24 mouse cellular contexts compared by ENCODE assay signal in the genomic region with DNA sequence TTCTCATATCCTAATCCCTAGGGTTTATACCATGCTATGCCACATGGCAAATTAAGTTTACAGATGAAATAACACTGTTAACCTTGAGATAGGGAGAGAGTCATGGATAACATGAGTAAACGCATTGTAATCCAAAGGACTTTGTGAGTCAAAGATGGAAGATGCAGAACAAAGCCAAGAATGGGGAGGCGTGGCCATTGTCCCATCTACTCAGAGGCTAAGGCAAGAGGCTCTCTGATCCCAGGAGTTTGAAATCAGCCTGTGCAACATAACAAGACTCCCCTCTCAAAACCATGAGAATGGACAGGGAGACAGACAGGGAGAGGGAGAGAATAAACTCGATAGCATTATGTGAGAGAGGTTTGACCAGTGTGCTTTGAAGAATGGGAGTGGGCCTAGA.
"Had no signal": no experiment of that assay in that cellular context is flagged by ENCODE, and none has a peak within 500 bp of the region (broad histone marks: within the 10 kb centered on the region; RNA-seq: fewer than 3 reads in every experiment).

No protein-coding gene starts in this region.

- H3K27ac ChIP-seq: limb, embryonic 10.5 days; limb, embryonic 13.5 days; liver, embryonic 12.5 days; liver, embryonic 15.5 days; lung, embryonic 15.5 days; midbrain, embryonic 10.5 days; midbrain, embryonic 15.5 days; neural tube, embryonic 12.5 days; neural tube, embryonic 15.5 days; stomach, postnatal 0 days had no signal

- H3K4me3 ChIP-seq: limb, embryonic 10.5 days; limb, embryonic 13.5 days; liver, embryonic 12.5 days; liver, embryonic 15.5 days; lung, embryonic 15.5 days; megakaryocyte, embryonic 14.5 days; midbrain, embryonic 10.5 days; midbrain, embryonic 15.5 days; neural tube, embryonic 12.5 days; neural tube, embryonic 15.5 days had no signal

- H3K27me3 ChIP-seq: limb, embryonic 13.5 days; liver, embryonic 12.5 days; liver, embryonic 15.5 days; lung, embryonic 15.5 days; megakaryocyte, embryonic 14.5 days; midbrain, embryonic 15.5 days; neural tube, embryonic 12.5 days; neural tube, embryonic 15.5 days had no signal

- H3K36me3 ChIP-seq: limb, embryonic 10.5 days; limb, embryonic 13.5 days; liver, embryonic 12.5 days; liver, embryonic 15.5 days; lung, embryonic 15.5 days; midbrain, embryonic 10.5 days; midbrain, embryonic 15.5 days; neural tube, embryonic 12.5 days; neural tube, embryonic 15.5 days had no signal

- H3K4me1 ChIP-seq: limb, embryonic 10.5 days; limb, embryonic 13.5 days; liver, embryonic 12.5 days; liver, embryonic 15.5 days; lung, embryonic 15.5 days; megakaryocyte, embryonic 14.5 days; midbrain, embryonic 10.5 days; midbrain, embryonic 15.5 days; neural tube, embryonic 12.5 days; neural tube, embryonic 15.5 days had no signal

- DNase-seq: kidney, adult 9 months; kidney, postnatal 14 days; kidney, postnatal 4 days; liver; lung, adult 18-20 months; lung, postnatal 10 days; lung, postnatal 36 days; right cerebral cortex, adult 18-20 months; right cerebral cortex, postnatal 14 days; right cerebral cortex, postnatal 4 days; thymus, adult 2 months; thymus, postnatal 14 days; thymus, postnatal 4 days had no signal

- H3K9ac ChIP-seq: limb, embryonic 13.5 days; liver, embryonic 12.5 days; liver, embryonic 15.5 days; lung, embryonic 15.5 days; midbrain, embryonic 15.5 days; neural tube, embryonic 12.5 days; neural tube, embryonic 15.5 days had no signal
